Mouse (Mus musculus) kidney, adult 8-10 months (tissue): ENCODE data around the gene Satb1.
A peak's percentile ranks its signal among the peaks of the same experiment; 100 is the strongest.

Source experiments
- DNase-seq, 2 experiments: peaks; one replicate each; pipeline ENCODE4 v3.0.0; 2022

Satb1 gene

DNA sequence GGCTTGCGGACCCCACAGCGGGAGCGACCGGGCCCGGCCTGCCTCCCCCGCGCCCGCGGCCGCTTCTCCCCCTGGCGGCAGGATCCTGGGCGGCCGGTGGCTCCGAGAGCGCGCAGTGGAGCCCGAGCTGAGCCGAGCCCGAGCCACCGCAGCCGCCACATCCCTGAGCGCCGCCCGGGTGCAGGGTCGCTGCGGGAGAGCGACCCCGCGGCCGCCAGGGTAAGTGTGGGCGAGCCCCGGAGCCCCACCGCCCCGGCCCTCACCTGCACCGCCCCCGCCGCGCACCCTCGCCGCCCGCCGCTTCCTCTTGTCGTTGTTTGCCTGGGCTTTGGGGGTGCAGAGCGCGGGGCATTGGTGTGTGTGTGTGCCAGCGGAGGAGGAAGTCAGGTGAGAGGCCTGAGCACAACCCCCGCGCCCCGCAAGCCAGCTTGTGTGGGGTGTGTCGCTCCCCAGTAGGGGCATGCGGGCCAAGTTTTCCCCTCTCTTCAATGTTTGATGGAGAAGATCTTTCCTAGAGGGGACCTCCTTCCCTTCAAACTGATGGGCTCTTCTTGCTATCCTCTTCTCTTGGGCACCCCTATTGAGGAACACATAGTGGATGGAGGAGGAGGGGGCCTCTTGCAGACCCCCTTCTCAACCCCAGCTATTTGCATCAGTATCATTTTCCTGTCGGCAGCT, at the start of gene Satb1:
TSS of gene Satb1 (minus strand) at position 391 of the 678 bp plus-strand sequence.
- DNase-seq, result peak in 1 of 2 experiments; percentile 15

DNA sequence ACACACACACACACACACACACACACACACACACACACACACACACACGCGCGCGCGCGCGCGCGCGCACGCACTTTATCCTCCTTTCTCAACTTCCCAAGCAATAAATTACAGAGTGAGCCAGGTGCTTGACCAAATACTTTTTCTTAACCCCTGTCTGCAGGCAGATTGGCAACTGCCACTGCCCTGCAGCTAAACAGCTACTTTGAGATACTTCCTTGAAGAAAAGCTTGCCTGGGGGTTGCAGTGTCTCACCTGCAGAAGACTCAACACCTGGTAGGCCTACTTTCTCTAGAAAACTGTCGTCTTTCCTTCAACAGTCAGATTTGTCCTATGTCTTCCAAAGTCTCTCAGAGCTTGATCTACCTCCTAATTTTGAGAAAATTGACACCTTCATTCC, 49.5 kb upstream of the Satb1 start:
- DNase-seq, result no peak

DNA sequence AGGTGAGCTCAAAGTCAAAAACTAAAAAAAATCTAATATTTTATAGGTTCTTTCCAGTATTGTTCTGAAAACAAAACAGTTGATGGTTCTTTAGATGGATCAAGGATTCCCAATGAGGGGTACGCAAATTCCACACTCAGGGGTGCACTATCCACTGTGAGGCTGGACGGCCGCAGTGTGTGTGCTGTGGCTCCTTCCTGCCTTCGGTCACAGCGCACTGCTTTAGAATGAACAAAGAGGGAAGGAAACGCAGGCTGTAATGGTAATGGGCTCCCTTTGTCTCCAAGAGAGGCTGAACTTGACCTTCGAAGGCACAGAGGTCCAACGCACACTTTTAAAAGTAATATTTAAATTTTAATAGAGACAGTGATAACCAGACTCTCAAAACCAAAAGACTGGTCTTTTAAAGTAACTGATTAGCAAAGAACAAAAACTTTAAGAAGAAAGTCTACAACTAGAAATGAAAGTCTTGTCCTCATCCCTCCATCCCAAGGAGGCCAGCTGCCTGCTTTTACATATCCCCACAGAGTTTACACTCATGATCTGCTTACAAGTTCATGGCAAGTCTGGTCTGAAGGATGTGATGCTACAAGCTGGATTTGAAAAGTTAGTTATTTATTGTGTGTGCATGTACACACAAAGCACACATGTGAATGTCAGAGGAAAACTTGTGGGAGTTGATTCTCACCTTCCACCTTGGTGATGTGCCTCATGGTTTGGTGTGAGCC, 48.0 kb upstream of the Satb1 start:
- no peak for DNase-seq

DNA sequence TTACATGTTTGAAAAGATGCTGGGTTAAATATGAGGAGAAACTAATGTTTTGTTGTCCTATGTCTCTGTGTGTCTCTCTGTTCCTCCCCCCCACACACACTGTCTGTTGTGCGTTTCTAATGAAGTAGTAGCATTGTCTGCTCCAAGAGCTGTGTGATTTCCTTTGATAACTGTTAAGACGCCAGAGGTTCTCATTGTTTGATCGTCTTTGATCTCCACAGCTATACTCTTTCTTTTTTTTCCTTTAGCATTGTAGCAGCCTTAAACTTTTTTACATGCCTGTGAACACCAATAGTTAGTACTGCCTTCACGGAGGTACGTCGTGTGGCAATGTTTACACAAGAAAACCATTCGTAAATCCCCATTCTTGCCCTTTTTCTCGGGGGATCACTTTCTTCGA, 47.1 kb upstream of the Satb1 start:
- DNase-seq, result no peak

DNA sequence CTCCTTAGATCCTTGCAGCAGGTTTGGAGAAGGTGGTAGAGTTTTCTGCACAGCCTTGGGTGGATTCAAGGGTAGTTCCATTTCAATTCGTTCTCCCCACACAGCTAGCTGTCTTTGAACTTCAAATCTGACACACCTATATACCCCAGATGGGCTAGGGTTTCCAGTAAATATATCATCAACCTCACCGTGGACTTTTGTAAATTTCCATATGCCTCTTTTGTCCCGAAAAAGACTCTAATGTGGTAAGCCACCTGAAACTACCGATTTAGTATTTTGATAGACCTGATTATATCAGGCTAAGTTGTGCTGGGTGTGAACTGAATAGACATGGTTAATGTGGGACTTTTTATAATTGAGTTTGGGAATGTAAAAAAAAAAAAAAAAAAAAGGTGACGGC, 46.6 kb upstream of the Satb1 start:
- no peak for DNase-seq

DNA sequence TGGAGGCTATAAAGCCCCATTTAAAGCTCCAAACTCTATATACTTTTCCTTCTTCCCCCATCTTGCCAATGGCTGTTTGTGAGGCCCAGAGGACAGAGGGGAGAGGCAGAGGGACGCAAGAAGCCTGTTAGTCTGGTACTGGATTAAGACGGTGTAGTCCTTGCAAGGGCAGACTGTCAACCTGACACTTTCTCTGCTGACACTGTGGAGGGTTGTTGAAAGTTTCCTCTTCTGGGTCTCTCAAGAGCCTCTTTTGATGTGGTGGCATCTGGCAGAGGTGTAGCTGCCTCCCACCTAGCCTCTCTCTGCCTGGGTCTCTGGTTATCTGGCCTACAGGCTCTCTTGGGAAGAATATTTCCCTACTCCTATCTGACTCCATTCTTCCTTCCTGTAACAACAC, 46.1 kb upstream of the Satb1 start:
- DNase-seq, result no peak

DNA sequence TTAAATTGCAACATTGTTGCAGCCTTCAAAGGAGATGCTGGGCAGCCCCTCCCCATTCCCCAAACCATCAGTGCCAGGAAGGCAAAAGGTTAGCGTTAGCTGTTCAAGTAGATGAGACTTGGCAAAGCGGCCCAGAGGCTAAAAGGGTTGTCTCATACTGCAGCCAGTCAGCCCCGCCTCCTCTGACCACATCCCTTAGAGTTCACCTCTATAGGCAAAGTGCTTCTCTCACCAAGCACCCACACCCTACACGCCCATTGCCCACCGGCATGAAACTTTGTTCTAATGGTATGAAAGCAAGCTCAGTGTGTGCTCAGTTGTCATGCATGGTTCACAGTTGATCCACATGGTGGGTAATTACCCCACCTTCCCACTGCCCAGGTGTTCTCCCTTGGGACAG, 43.4 kb upstream of the Satb1 start:
- DNase-seq, result no peak

DNA sequence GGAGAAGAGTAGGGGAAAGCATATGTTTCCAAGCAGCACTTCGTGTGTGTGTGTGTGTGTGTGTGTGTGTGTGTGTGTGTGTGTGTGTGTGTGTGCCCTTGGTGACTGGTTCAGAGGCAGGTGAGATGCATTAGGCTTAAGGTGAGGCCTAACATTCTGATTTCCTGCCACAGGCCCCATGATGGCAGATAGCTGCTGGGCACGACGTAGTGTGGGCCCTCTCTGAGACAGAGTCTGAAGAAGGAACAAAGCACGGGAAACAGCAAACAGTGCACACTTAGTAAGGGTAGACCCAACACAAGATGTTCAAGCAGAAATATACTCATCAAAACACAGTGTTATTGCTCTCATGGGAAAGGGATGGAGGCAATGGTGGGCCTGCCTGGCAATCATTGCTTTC, 24.5 kb upstream of the Satb1 start:
- DNase-seq, result no peak

DNA sequence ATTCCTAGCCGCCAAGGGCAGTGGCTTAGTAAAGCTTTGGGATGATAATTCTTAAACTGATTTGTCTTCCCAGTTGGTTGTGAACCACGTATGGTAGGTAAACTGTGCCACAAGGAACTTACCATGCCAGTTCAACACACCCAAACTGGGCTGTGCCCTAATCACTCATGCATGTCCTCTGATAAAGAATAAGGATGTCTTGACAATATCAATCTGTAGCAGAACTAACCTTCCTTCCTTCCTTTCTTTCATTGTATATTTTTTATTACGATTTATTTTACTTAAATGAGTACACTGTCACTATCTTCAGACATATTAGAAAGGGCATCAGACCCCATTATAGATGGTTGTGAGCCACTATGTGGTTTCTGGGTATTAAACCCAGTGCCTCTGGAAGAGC, 23.2 kb upstream of the Satb1 start:
- DNase-seq, result no peak

DNA sequence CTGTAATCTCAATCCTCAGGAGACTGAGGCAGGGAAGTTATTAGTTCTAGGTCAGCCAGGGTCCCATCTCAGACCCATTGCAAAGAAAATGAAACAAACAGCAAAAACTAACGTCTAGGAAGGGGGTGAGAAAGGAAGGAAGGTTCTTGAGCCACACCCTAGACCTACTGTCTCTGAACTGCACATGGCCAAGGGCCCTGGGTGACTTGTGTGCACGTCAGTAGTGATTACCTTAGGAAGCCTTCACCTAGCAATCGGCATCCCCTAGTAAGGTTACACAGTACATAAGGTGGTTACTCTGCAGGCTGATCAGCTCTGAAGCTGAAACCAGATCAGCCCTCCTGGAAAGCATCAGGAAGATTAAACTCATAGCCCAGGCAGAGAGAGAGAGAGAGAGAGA, 22.2 kb upstream of the Satb1 start:
- no peak for DNase-seq

DNA sequence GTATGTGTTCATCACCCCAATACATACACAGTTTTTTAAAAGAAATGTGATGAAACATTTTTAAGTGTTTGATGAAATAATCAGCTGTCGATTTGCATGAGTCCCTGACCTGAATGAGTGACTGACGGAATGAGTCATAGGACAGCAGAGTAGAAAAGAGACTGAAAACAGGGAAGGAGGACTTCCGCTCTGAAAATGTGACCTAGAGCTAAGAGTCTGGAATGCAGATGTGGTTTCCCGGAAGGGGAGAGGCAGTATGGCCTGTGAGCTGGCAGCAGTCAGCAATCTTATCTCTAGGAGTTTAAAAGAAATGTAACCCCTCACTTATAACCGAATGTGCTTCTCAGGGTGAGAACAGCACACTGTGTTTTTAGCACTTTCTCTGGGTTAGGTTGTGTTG, 20.9 kb upstream of the Satb1 start:
- DNase-seq, result no peak

DNA sequence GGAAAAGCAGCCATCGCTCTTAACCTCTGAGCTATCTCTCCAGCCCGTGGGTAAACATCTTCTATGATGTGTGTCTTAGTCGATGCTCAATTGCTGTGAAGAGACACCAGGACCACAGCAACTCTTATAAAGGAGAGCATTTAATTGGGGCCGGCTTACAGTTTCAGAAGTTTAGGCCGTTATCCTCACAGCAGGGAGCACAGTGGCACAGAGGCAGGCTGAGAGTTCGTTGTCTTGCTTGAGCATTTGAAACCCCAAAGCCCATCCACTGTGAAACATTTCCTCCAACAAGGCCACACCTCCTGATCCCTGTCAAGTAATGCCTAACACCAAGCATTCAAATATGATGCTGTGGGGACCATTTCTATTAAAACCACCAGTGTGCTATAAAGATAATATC, 7.5 kb upstream of the Satb1 start:
- DNase-seq, result no peak

DNA sequence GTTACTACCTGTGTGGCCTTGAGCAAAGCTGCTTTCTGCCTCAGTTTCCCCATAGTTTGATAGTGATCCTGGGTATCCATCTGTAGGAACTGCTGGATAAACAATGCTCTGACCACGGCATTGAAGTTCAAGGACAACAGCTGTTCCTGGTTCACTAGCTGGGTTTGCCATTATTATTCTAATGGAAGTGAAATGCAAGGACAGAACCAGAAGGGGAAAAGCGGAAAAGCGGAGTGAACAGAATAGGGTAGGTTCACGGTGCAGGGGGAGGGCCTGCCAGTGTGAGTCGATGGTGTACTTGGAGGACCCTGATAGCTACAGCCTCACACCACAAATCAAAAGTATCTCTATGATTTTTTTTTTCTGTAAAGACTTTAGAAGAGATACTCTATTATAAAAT, 6.4 kb upstream of the Satb1 start:
- DNase-seq, result no peak

DNA sequence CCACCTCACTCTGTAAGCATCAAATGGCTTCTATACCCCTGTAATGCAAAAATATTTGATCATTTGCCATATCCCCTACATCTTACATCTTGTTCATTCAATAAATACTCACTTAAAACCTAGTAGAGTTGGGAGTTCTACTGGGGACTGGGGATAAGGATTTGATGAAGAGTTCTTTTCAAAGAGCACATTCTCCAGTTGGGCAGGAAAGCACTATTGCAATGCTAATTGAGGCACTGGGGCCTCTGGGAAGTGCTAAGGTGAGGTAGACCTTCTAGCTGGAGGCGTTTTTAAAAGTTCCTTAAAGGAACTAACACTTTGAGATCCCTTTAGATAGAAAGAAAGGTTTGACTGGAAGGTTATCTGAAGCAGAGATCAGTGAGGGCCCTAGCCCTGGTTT, 3.8 kb upstream of the Satb1 start:
- no peak for DNase-seq

DNA sequence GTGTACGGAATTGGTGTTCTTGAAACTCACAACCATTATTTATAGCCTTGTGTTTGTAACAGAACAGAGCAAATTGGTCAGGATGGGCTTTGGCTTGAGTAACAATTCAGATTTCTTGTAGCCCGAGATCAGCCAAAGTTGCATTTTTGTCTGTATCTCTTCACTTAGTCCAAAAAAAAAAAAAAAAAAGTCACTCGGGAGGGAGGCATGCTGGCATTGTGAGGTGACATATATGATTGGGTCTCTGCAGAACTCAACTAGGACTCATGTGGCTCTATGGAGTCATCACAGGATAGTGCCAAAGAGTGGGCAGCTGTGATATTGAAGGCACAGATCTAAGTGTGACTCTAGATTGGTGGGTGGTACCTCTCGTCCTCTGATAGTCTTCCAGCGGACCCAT, 3.2 kb upstream of the Satb1 start:
- DNase-seq, result no peak

DNA sequence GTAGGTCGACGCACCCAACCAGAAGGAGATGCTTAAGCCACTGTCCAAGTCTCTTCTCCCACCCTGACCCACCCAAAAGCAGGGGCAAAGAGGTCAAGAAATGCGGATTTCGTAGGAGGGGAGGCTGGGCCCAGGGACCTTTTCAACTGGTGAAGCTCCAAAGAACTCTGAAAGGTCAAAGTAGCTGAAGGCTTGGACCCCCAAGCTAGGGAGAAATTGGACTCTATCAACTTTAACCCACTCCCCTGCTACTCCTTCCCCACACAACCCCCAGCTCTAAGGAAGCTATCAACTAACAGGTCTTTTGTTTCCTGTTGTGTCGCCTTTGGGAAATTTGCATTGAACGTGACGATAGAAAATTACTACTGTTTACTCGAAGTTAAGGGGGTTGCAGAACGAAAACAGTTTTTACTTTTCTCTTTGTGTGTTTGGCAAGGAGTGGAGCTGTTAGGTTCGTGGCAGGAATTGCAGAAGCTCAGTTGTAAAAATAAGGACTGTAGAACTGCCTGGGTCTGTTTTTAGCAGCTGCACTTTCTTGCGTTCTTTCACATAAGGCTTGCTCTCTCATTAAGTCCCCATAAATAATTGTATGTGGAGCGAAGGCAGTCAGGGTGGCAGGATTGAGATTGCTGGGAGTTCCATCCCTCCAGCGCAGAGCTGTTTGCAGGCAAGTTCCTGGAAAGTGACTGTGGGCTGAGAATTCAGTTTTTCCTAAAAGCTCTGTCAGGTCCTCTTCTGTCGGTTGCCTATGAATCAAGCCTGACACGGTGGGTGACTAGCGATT, 680 bp upstream of the Satb1 start:
- DNase-seq, result no peak

DNA sequence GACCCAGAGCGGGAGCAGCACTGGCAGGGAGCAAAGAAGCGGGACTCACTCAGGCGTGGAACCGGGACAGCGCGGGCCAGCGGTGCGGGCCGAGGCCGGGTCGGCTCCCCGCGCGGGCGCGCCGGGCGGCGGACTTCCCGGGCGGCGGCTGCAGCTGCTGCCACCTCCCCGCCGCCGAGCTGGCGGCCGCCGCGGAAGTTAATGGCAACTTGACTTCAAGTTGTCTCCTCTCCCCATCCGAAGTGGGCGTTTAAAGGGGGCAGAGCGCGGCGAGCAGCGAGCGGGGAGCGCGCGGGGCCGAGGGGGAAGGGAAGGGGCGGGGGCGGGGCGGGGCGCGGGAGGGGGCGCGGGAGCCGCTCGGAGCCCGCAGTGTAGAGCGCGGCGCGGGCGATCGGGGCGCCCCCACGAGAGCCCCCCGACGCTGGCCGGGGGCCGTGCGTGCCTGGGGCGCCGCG, 642 bp downstream of the Satb1 start:
- DNase-seq, result peak in 1 of 2 experiments; percentile 12

DNA sequence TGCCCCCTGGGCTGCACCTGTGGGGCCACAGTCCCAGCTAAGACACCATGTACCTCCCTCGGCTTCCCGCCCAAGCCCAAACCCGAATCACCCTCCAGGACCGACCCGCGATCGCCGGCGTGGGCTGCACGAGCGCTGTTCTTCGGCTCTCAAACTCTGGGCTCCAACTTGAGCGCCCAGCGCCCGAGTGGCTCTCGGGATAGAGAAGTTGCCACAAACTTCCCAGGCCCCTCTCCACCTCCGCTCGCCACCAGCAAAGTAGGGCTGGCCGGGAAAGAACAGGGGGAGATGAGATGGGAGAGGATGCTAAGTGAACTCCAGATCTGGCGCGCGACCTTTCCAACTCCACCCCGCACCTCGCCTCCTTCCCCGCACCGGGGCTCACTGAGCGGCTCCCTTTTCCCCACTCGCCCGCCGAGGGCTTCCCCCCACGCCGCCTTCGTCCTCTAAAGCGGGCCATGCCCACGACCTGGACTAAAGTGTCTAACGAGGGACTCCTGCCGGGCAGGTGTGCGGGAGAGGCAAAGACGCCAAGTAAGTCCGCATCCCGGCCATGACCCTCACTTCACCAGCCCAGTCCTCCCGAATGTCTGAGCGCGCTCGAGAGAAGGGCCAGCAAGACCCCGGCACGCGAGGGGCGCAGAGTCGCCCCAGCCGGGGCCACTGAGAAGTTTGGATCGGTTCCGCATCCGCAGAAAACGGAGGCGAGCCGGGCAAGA, 1.2 kb downstream of the Satb1 start:
- DNase-seq, result no peak

DNA sequence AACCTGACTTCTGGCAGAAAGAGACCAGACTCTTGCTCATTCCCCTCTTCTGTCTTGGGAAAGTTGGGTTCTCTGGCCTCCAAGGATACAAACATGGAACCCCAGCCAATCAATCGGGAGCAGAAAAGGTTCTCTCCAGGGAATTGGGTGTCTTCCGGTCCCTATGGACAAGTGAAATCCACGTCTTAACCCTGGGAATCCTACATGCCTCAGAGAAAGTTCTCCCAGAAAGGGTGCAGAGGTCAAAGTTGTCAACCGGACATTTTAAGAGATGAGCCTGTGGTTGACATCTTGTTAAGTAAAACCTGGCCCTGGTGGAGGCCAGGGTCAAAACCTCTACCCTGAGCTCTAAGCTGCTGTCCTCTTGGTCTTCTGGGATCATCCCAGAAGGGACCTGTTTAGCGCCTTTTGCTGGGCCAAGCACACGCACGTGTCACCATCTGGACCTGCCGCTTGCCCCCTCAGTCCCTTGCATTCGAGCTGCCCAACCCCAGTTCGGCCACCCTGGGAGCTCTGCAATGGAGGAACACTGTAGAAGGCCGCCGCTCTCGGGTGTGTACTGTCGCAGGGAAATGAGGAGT, 1.9 kb downstream of the Satb1 start:
- no peak for DNase-seq

DNA sequence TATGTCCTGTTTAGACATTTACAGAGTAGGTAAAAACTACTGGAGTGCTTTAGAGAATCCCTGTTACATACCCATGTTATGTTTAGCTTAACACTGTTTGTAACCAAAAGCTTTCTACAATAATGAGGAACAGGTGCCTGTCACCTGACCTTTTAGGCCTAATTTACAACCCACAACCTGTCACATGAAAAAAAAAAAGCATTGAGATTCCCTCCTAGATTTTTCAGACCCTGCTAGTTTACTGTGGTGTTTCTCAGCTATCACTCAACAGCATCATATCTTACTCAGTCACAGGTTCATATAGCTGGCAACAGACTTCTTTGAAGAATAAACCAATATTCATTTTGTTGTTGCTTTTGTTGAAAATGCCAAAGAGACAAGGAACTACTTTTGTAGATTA, 3.7 kb downstream of the Satb1 start:
- DNase-seq, result no peak

DNA sequence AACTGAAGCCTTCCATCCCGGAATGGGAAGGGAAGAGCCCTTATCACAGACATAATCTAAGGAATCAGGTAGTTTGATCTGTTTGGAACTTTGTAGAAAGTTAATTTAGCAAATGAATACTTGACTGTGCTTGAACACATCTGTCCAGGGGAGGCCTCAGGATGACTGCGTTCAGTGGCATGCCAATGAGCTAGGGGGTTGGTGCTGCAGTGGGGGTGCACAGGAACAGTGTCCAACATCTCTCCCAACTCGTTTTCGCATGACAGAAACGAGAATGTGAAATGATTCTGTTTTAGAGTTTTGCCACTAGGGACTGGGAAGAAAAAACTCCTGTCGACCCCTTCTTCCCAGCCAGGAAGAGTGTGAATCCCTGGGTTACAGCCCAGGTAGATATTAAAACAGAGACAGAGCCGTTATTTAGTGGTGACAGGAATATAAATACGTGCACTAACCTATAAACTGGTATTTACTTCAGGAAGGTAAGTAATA, 5.1 kb downstream of the Satb1 start:
- DNase-seq, result no peak

DNA sequence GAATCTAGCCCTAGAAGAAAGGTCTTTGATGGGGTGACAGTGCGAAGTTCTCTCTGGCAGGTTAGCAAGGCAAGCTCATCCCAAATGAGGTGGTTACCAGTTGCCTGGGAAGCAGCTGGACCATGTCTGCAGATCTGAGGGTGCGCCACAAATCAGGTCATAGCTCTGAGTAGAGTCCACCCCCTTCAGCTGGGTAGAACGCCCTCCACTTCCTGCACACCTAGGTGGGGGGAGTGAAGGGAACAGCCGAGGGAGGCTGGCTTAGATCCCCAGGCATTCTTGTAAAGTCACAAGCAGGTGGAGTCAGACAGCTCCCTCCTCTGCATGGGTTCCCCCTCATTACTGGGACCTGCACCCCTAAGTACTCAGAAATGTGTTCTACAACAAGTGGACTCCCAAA, 6.6 kb downstream of the Satb1 start:
- DNase-seq, result no peak

DNA sequence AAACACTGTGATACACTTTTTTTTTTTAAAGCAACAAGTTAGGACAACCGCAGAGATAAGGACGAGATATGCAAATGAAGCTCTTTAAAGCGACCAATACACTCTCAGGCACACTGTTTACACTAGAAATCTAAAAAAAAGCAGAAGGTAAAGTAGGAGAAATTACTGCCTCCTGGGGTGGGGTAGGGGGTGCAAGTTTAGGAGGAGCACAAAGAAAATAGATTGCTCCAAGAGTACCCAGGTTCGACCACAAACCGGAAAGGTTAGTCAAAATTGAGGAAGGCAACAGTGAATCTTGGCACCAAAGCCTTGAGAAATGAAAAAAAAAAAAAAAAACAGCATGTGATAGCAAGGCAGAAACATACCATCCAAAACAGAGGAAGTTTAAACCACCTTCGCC, 18.8 kb downstream of the Satb1 start:
- DNase-seq, result no peak
